Mouse (Mus musculus) granulocyte monocyte progenitor cell, adult 5-6 weeks (primary cell): ENCODE results near the gene Gm28035. TPM values are rescaled to one million over a fixed set of nuclear protein-coding genes. Genes with fewer than 3 reads are reported as not detected.

Source experiments
- ATAC-seq: replicated peaks from 2 replicates; pipeline ENCODE4 v1.8.0; 2016; ENCODE audit warnings: mild to moderate bottlenecking, moderate TSS enrichment, inconsistent platforms; ENCODE audit not compliant: poor library complexity, severe bottlenecking
- total RNA-seq, 2 experiments: library from RNA; stranded (forward) in 1 of 2; stranded (reverse) in 1 of 2; fragments of 200-712, 200-1000 nt in 1 of 2; fragments of >200 nt in 1 of 2; fragmentation: Nextera tagmentation in 1 of 2; gene quantifications; 2 replicates each; pipeline ENCODE4 v1.2.3; 2014 to 2017

The Gm28035 gene
- total RNA-seq, 2 experiments from 2014 or later: not detected

GRCm38 (mm10) chr2:30259131-30260064 is 19.0 kb downstream of the Gm28035 start:
- no peak for ATAC-seq

GRCm38 (mm10) chr2:30261064-30261736 is 20.8 kb downstream of the Gm28035 start:
- no peak for ATAC-seq

GRCm38 (mm10) chr2:30261921-30262839 is 21.8 kb downstream of the Gm28035 start:
- ATAC-seq: no peak

GRCm38 (mm10) chr2:30262840-30263441 is 22.6 kb downstream of the Gm28035 start:
- no peak for ATAC-seq

- ATAC-seq: no peak
Observed at GRCm38 (mm10) chr2:30263811-30264210, 23.4 kb downstream of the Gm28035 start.

- ATAC-seq: no peak
Observed at GRCm38 (mm10) chr2:30264671-30265519, 24.5 kb downstream of the Gm28035 start.

GRCm38 (mm10) chr2:30265767-30266253 is 25.4 kb downstream of the Gm28035 start, which contains the start of gene Phyhd1:
Gene Phyhd1 (plus strand): TSS chr2:30266203.
- ATAC-seq: no peak

GRCm38 (mm10) chr2:30266392-30266941 is 26.1 kb downstream of the Gm28035 start:
- ATAC-seq: no peak

- ATAC-seq: no peak
Observed at GRCm38 (mm10) chr2:30267466-30267865, 27.1 kb downstream of the Gm28035 start.

GRCm38 (mm10) chr2:30268371-30268770 is 28.0 kb downstream of the Gm28035 start:
- no peak for ATAC-seq

GRCm38 (mm10) chr2:30269241-30269990 is 29.0 kb downstream of the Gm28035 start:
- peak; percentile 19; the same call in 1 of the 2 replicates for ATAC-seq

- peak; percentile 92 for ATAC-seq
Observed at GRCm38 (mm10) chr2:30270134-30270533, 29.8 kb downstream of the Gm28035 start.

- ATAC-seq: no peak
Observed at GRCm38 (mm10) chr2:30280743-30281142, 40.4 kb downstream of the Gm28035 start, which contains the start of gene Gm28038. Gene Gm28038 (plus strand): TSS chr2:30281043.

GRCm38 (mm10) chr2:30281651-30282050 is 41.3 kb downstream of the Gm28035 start:
- ATAC-seq: no peak

GRCm38 (mm10) chr2:30283193-30283592 is 42.8 kb downstream of the Gm28035 start:
- ATAC-seq: no peak

GRCm38 (mm10) chr2:30285004-30285403 is 44.6 kb downstream of the Gm28035 start:
- no peak for ATAC-seq

GRCm38 (mm10) chr2:30285416-30286181 is 45.2 kb downstream of the Gm28035 start:
- peak; percentile 21 for ATAC-seq
